Comparison of ENCODE assay signal across 17 mouse cellular contexts in genomic region chr3:62399826-62400746, GRCm38 (mm10).
A peak's percentile ranks its signal among the peaks of the same experiment; 100 is the strongest.
DNase-seq lines count a peak whose midpoint lies in the region; TF ChIP-seq lines count a peak whose summit lies in the region.
"Had no signal": no experiment of that assay in that cellular context is flagged by ENCODE, and none has a peak within 500 bp of the region (broad histone marks: within the 10 kb centered on the region; RNA-seq: fewer than 3 reads in every experiment).

No protein-coding gene starts in this region.

- no peak for TF ChIP-seq CTCF in brain, embryonic 14.5 days (IDR thresholded peaks at IDR 0.05; ENCODE audit: borderline replicate concordance, extremely low read depth, insufficient read depth, insufficient read length)

- DNase-seq in embryo, embryonic 10 days (ENCODE audit: low spot score) = peak; percentile 20
- DNase-seq in embryo, embryonic 9.5 days (ENCODE audit: extremely low spot score) = no peak
- peak; percentile 2 for DNase-seq in left cerebral cortex, postnatal 4 days
- no peak for DNase-seq in left cerebral cortex, adult 8-10 months (ENCODE audit: low spot score in 2 of 2)
- peak; percentile 49 for DNase-seq in brain, embryonic 14.5 days (ENCODE audit: low read depth)
- DNase-seq in retina, embryonic 14.5 days (ENCODE audit: low spot score) = peak; percentile 67
- no peak for DNase-seq in right cerebral cortex, postnatal 25 days
- DNase-seq in MN1 (ENCODE audit: low spot score) = no peak
- DNase-seq: cerebellum, adult 2 months; cerebellum, postnatal 25 days; embryo, embryonic 11 days; gastrocnemius, postnatal 36 days; kidney, adult 18-20 months; kidney, postnatal 4 days; layer of hippocampus, adult 9-11 months; liver, postnatal 0 days; thymus, adult 2 months had no signal

- no peak for TF ChIP-seq POLR2A in brain, embryonic 14.5 days (IDR thresholded peaks at IDR 0.05; ENCODE audit: borderline replicate concordance, extremely low read depth, insufficient read depth, insufficient read length, poor library complexity, severe bottlenecking)

- intact Hi-C loops in left cerebral cortex, postnatal 4 days (cut with DNase I) = no loop called here

Comparison
In these comparisons a context has a peak if more than half of its experiments do, and no peak if none do; other contexts are left out.
1. DNase-seq: peak in embryo, embryonic 10 days (single experiment), left cerebral cortex, postnatal 4 days (single experiment), brain, embryonic 14.5 days (single experiment) and retina, embryonic 14.5 days (single experiment); none in embryo, embryonic 9.5 days (single experiment), left cerebral cortex, adult 8-10 months (0 of 2), right cerebral cortex, postnatal 25 days (single experiment) and MN1 (single experiment).